Mouse (Mus musculus) left cerebral cortex, postnatal 36 days (tissue): ENCODE data around the gene Fblim1. TPM values are rescaled to one million over a fixed set of nuclear protein-coding genes. Genes with fewer than 3 reads are reported as not detected.

ENCODE experiments used
- total RNA-seq, 2 experiments: library from RNA; stranded (reverse); gene quantifications; 2 replicates each; pipeline ENCODE4 v1.2.3; 2021

Fblim1 gene
- total RNA-seq, 2 experiments from 2014 or later: 0.68 to 1.2 TPM

Other genes with a start within 250 kb of the Fblim1 start
- 1 to 10 TPM; 3.1 TPM for gene Fam131c, start 237.9 kb downstream of the Fblim1 start, total RNA-seq
- gene Clcnka, start 207.4 kb downstream of the Fblim1 start, total RNA-seq: not detected
- gene Clcnkb, start 190.1 kb downstream of the Fblim1 start, total RNA-seq: under 1 TPM in 1 of 2 experiments, not detected in 1; 0.84 TPM
- gene Hspb7, start 185.3 kb downstream of the Fblim1 start, total RNA-seq: under 1 TPM; 0.18 to 0.47 TPM
- gene Srarp, start 170.0 kb downstream of the Fblim1 start, total RNA-seq: 1 to 10 TPM; 4.2 to 5.2 TPM
- gene Zbtb17, start 161.4 kb downstream of the Fblim1 start, total RNA-seq: 10 to 100 TPM; 41.1 to 42.4 TPM
- gene Spen, start 67.5 kb downstream of the Fblim1 start, total RNA-seq: 10 to 100 TPM; 50.8 to 72.8 TPM
- gene Tmem82, start 12.5 kb upstream of the Fblim1 start, total RNA-seq: 1 to 10 TPM in 1 of 2 experiments, under 1 TPM in 1; 0.35 to 1.3 TPM
- 1 to 10 TPM; 3.0 to 4.3 TPM for gene Slc25a34, start 17.7 kb upstream of the Fblim1 start, total RNA-seq
- gene Plekhm2, start 58.8 kb upstream of the Fblim1 start, total RNA-seq: 10 to 100 TPM; 90.7 to 91.7 TPM
- gene Rsc1a1, start 79.5 kb upstream of the Fblim1 start, total RNA-seq: 1 to 10 TPM in 1 of 2 experiments, not detected in 1; 2.9 TPM
- gene Ddi2, start 117.3 kb upstream of the Fblim1 start, total RNA-seq: 10 to 100 TPM; 39.4 to 44.1 TPM
- gene Agmat, start 140.6 kb upstream of the Fblim1 start, total RNA-seq: 1 to 10 TPM; 1.1 to 1.3 TPM
- gene Dnajc16, start 184.8 kb upstream of the Fblim1 start, total RNA-seq: 10 to 100 TPM; 39.7 to 41.9 TPM
- gene Casp9, start 187.5 kb upstream of the Fblim1 start, total RNA-seq: 10 to 100 TPM; 20.9 to 26.9 TPM
- not detected for gene Cela2a, start 220.1 kb upstream of the Fblim1 start, total RNA-seq
- not detected for gene Ctrc, start 240.3 kb upstream of the Fblim1 start, total RNA-seq